Mouse (Mus musculus) gastrocnemius, adult 2 months (tissue): ENCODE measurements at regions not wholly inside any gene's neighbourhood (a gene's known extent, or its start where the extent isn't known, plus 50 kb on each side); places are given as distances from the start of the nearest gene placed in this dataset.
"Not testable (repeated sequence)": the region's sequence is repeated elsewhere in the genome, so short reads cannot be mapped to it uniquely, and the experiment has no call there.

ENCODE experiments used
- DNase-seq: peaks from one replicate; pipeline ENCODE4 v3.0.0; 2022
- H3K27ac ChIP-seq: fragments of 200-600 bp; 2 replicates; pipeline ENCODE4 v1.8.1; 2022; ENCODE audit warnings: mild to moderate bottlenecking
- H3K4me3 ChIP-seq: fragments of 200-600 bp; 2 replicates; pipeline ENCODE4 v1.8.1; 2022; ENCODE audit warnings: mild to moderate bottlenecking, moderate library complexity
- CTCF ChIP-seq: fragments of 200-600 bp; IDR thresholded peaks from 2 replicates; pipeline ENCODE4 v1.8.1; 2022; ENCODE audit warnings: antibody characterized with exemption, mild to moderate bottlenecking, moderate library complexity
- intact Hi-C: fragments of 180-260 bp; cut with DNase I; formaldehyde crosslinking; loops from one replicate; pipeline ENCODE4 v1.15.1; 2025

GRCm38 (mm10) chr6:68201448-68201847 lies 665.9 kb upstream of the Tacstd2 start:
- no peak for DNase-seq
- no peak overlapping the region for H3K27ac ChIP-seq
- TF ChIP-seq CTCF = no peak
- no peak overlapping the region for H3K4me3 ChIP-seq
- intact Hi-C loops = loop anchor here (5.0 kb wide), 1 partner anchor 171 kb away; no protein-coding TSS in a partner anchor

GRCm38 (mm10) chr6:68198031-68198430 lies 662.4 kb upstream of the Tacstd2 start:
- Histone ChIP-seq H3K27ac (no peak overlapping the region), H3K4me3 (no peak overlapping the region)
- DNase-seq = no peak
- intact Hi-C loops = loop anchor here (5.0 kb wide), 1 partner anchor 154 kb away; no protein-coding TSS in a partner anchor
- TF ChIP-seq CTCF = no peak

- Histone ChIP-seq H3K27ac (no peak overlapping the region), H3K4me3 (no peak overlapping the region)
- TF ChIP-seq CTCF = no peak
- intact Hi-C loops = loop anchor here (10.0 kb wide), 1 partner anchor 150 kb away; no protein-coding TSS in a partner anchor
- no peak for DNase-seq
These were observed 629.2 kb upstream of the Tacstd2 start for GRCm38 (mm10) chr6:68164792-68165191.

GRCm38 (mm10) chr6:68164111-68164510 lies 628.5 kb upstream of the Tacstd2 start:
- DNase-seq, H3K4me3 ChIP-seq, H3K27ac ChIP-seq: not testable (repeated sequence)
- intact Hi-C loops = loop anchor here (10.0 kb wide), 1 partner anchor 151 kb away; no protein-coding TSS in a partner anchor

GRCm38 (mm10) chr6:68151569-68151968 lies 616.0 kb upstream of the Tacstd2 start:
- H3K27ac ChIP-seq = no peak overlapping the region
- TF ChIP-seq CTCF = no peak
- DNase-seq = no peak
- intact Hi-C loops = no loop called here
- H3K4me3 ChIP-seq = no peak overlapping the region

- no peak for TF ChIP-seq CTCF
- Histone ChIP-seq H3K4me3 (no peak overlapping the region), H3K27ac (no peak overlapping the region)
- intact Hi-C loops = no loop called here
- no peak for DNase-seq
These were observed 566.9 kb upstream of the Tacstd2 start for GRCm38 (mm10) chr6:68102481-68102880.
